Mouse (Mus musculus) cerebellum, adult 8-10 months (tissue): ENCODE data around the gene Pmvk.
A peak's percentile ranks its signal among the peaks of the same experiment; 100 is the strongest.

Experiments
- DNase-seq: peaks from one replicate; pipeline ENCODE4 v3.0.0; 2022

Gene Pmvk

GRCm38 (mm10) chr3:89430171-89431159 is 23.9 kb upstream of the Pmvk start, which contains the start of gene Pygo2:
TSS of gene Pygo2 (plus strand) at chr3:89430214.
- peak; percentile 89 for DNase-seq

GRCm38 (mm10) chr3:89432606-89433005 is 21.7 kb upstream of the Pmvk start:
- no peak for DNase-seq

- DNase-seq, result no peak
Observed at GRCm38 (mm10) chr3:89434532-89434931, 19.8 kb upstream of the Pmvk start.

GRCm38 (mm10) chr3:89435041-89435440 is 19.3 kb upstream of the Pmvk start:
- no peak for DNase-seq

- no peak for DNase-seq
Observed at GRCm38 (mm10) chr3:89436176-89437113, 17.9 kb upstream of the Pmvk start, which contains the start of gene Pbxip1. TSS of gene Pbxip1 (plus strand) at chr3:89436706.

GRCm38 (mm10) chr3:89437269-89437668 is 17.1 kb upstream of the Pmvk start:
- no peak for DNase-seq

- DNase-seq, result no peak
Observed at GRCm38 (mm10) chr3:89440691-89441090, 13.7 kb upstream of the Pmvk start.

- DNase-seq, result no peak
Observed at GRCm38 (mm10) chr3:89448720-89449537, 5.4 kb upstream of the Pmvk start.

GRCm38 (mm10) chr3:89449541-89449940 is 4.8 kb upstream of the Pmvk start:
- DNase-seq, result peak; percentile 73

- DNase-seq, result no peak
Observed at GRCm38 (mm10) chr3:89451916-89452315, 2.4 kb upstream of the Pmvk start.

GRCm38 (mm10) chr3:89455786-89456285 is 1.5 kb downstream of the Pmvk start:
- no peak for DNase-seq

GRCm38 (mm10) chr3:89456726-89457665 is 2.7 kb downstream of the Pmvk start:
- DNase-seq, result peak; percentile 47

- DNase-seq, result no peak
Observed at GRCm38 (mm10) chr3:89458372-89458964, 4.1 kb downstream of the Pmvk start.

- DNase-seq, result peak; percentile 91
Observed at GRCm38 (mm10) chr3:89458965-89459807, 4.8 kb downstream of the Pmvk start.

- DNase-seq, result no peak
Observed at GRCm38 (mm10) chr3:89468268-89468667, 13.9 kb downstream of the Pmvk start.

- DNase-seq, result no peak
Observed at GRCm38 (mm10) chr3:89472280-89472679, 17.9 kb downstream of the Pmvk start.

- DNase-seq, result no peak
Observed at GRCm38 (mm10) chr3:89473838-89474237, 19.5 kb downstream of the Pmvk start.

GRCm38 (mm10) chr3:89479055-89479454 is 24.7 kb downstream of the Pmvk start:
- no peak for DNase-seq

- DNase-seq, result no peak
Observed at GRCm38 (mm10) chr3:89481488-89481887, 27.1 kb downstream of the Pmvk start.

GRCm38 (mm10) chr3:89482249-89482648 is 27.9 kb downstream of the Pmvk start:
- DNase-seq, result no peak
